Mouse (Mus musculus) limb, embryonic 11.5 days (tissue): ENCODE data around the gene Gm12185. TPM values are rescaled to one million over a fixed set of nuclear protein-coding genes. Genes with fewer than 3 reads are reported as not detected.

Source experiments
- ATAC-seq: fragments of 200-750 bp; cut with Nextera tagmentation; 2 replicates; pipeline ENCODE4 v1.8.0; 2017; ENCODE audit warnings: low read depth; ENCODE audit not compliant: insufficient number of reproducible peaks, low FRiP score, low TSS enrichment
- DNase-seq: peaks from one replicate; pipeline ENCODE4 v3.0.0-alpha.2; 2015; ENCODE audit warnings: low spot score
- H3K27ac ChIP-seq: fragments of 300-500 bp; sonication (generic); replicated peaks from 2 replicates; pipeline ENCODE4 v1.5.1; 2014; ENCODE audit warnings: low read depth, mild to moderate bottlenecking, low read length
- H3K27me3 ChIP-seq: fragments of 300-500 bp; sonication (generic); 2 replicates; pipeline ENCODE4 v1.6.1; 2014; ENCODE audit warnings: mild to moderate bottlenecking, low read length, mixed read lengths; ENCODE audit not compliant: control insufficient read depth, insufficient read depth
- H3K36me3 ChIP-seq: fragments of 300-500 bp; sonication (generic); 2 replicates; pipeline ENCODE4 v1.6.1; 2014; ENCODE audit warnings: mild to moderate bottlenecking, low read length, moderate library complexity, mixed read lengths; ENCODE audit not compliant: control insufficient read depth, insufficient read depth
- H3K4me1 ChIP-seq: fragments of 300-500 bp; sonication (generic); 2 replicates; pipeline ENCODE4 v1.6.1; 2014; ENCODE audit warnings: low read length, mixed read lengths; ENCODE audit not compliant: control insufficient read depth, insufficient read depth
- H3K4me2 ChIP-seq: fragments of 300-500 bp; sonication (generic); 2 replicates; pipeline ENCODE4 v1.6.1; 2014; ENCODE audit warnings: low read depth, mild to moderate bottlenecking, moderate library complexity; ENCODE audit not compliant: severe bottlenecking
- H3K4me3 ChIP-seq: fragments of 300-500 bp; sonication (generic); 2 replicates; pipeline ENCODE4 v1.5.1; 2014; ENCODE audit warnings: low read depth, low read length
- H3K9ac ChIP-seq: fragments of 300-500 bp; sonication (generic); 2 replicates; pipeline ENCODE4 v1.6.1; 2014; ENCODE audit warnings: mild to moderate bottlenecking, low read length
- H3K9me3 ChIP-seq: fragments of 300-500 bp; sonication (generic); 2 replicates; pipeline ENCODE4 v1.6.1; 2016; ENCODE audit warnings: low read length; ENCODE audit not compliant: control insufficient read depth
- WGBS: fragments of 180-500 bp; shearing (Covaris S2); extraction: QIAGEN DNeasy Blood & Tissue Kit; methylation state at CpG from one replicate; pipeline ENCODE4 v1.1.7; 2014; 5-methylcytosine and 5-hydroxymethylcytosine counted together
- polyA plus RNA-seq: library from polyadenylated mRNA; unstranded; fragments of >200 nt; fragmentation: Nextera tagmentation; extraction: Ambion mirVana; gene quantifications from 2 replicates; pipeline ENCODE4 v1.2.1, GENCODE M21; 2014

Gm12185 gene
- polyA plus RNA-seq, 1 experiment from 2014 or later, result not detected

- H3K27me3 ChIP-seq, result no peaks in the 10 kb centered on the region
- DNase-seq (peak; percentile 37), ATAC-seq (no peak; the same call in 1 of the 2 replicates)
- H3K4me1 ChIP-seq, result peaks cover 4% of the 10 kb centered on the region; the same call in 1 of the 2 replicates
- no peak overlapping the region for H3K27ac ChIP-seq
- H3K9ac ChIP-seq, result no peak overlapping the region; the same call in 1 of the 2 replicates
- 6% methylated on average over 17 of the region's 17 CpGs for WGBS
- no peaks in the 10 kb centered on the region for H3K9me3 ChIP-seq
- peak overlapping the region; percentile 61 for H3K4me2 ChIP-seq
- peak overlapping the region; percentile 17 for H3K4me3 ChIP-seq
- H3K36me3 ChIP-seq, result no peaks in the 10 kb centered on the region
Measured at GRCm38 (mm10) chr11:48871817-48872541, 120.0 kb downstream of the Gm12185 start.

- WGBS, result 1% methylated on average over 19 of the region's 19 CpGs
- Histone ChIP-seq H3K4me3 (peak within 1 kb of the TSS; percentile 17), H3K9ac (peak within 1 kb of the TSS; percentile 28), H3K4me2 (peak within 1 kb of the TSS; percentile 61), H3K36me3 (no peaks in the 10 kb centered on the region), H3K27ac (no peak within 1 kb of the TSS), H3K9me3 (no peaks in the 10 kb centered on the region), H3K4me1 (peaks cover 4% of the 10 kb centered on the region; the same call in 1 of the 2 replicates), H3K27me3 (no peaks in the 10 kb centered on the region)
- DNase-seq (peak; percentile 51), ATAC-seq (peak; percentile 55)
Measured at GRCm38 (mm10) chr11:48871201-48871772, 120.7 kb downstream of the Gm12185 start, which contains the start of gene Irgm1. TSS of gene Irgm1 (minus strand) at chr11:48871683.

GRCm38 (mm10) chr11:48870781-48871180 is 121.2 kb downstream of the Gm12185 start:
- no peak for DNase-seq
- Histone ChIP-seq H3K4me2 (peak overlapping the region; percentile 61), H3K4me1 (peaks cover 4% of the 10 kb centered on the region; the same call in 1 of the 2 replicates), H3K4me3 (peak overlapping the region; percentile 17), H3K9ac (peak overlapping the region; percentile 28), H3K27me3 (no peaks in the 10 kb centered on the region), H3K36me3 (no peaks in the 10 kb centered on the region), H3K27ac (no peak overlapping the region), H3K9me3 (no peaks in the 10 kb centered on the region)
- no peak for ATAC-seq
- WGBS, result 39% methylated on average over 7 of the region's 7 CpGs

GRCm38 (mm10) chr11:48869380-48870110 is 122.5 kb downstream of the Gm12185 start:
- Histone ChIP-seq H3K4me3 (no peak overlapping the region), H3K9me3 (no peaks in the 10 kb centered on the region), H3K9ac (no peak overlapping the region), H3K27ac (no peak overlapping the region), H3K4me1 (peaks cover 4% of the 10 kb centered on the region; the same call in 1 of the 2 replicates), H3K27me3 (no peaks in the 10 kb centered on the region), H3K4me2 (no peak overlapping the region), H3K36me3 (no peaks in the 10 kb centered on the region)
- 79% methylated on average over 7 of the region's 7 CpGs for WGBS
- DNase-seq (no peak), ATAC-seq (no peak)

- no peak overlapping the region for H3K4me3 ChIP-seq
- H3K9ac ChIP-seq, result no peak overlapping the region
- no peak overlapping the region for H3K4me2 ChIP-seq
- H3K27me3 ChIP-seq, result no peaks in the 10 kb centered on the region
- WGBS, result 92% methylated on average over 9 of the region's 9 CpGs
- H3K36me3 ChIP-seq, result no peaks in the 10 kb centered on the region
- H3K9me3 ChIP-seq, result no peaks in the 10 kb centered on the region
- DNase-seq (no peak), ATAC-seq (no peak)
- H3K27ac ChIP-seq, result no peak overlapping the region
- H3K4me1 ChIP-seq, result no peaks in the 10 kb centered on the region
Measured at GRCm38 (mm10) chr11:48866481-48866880, 125.5 kb downstream of the Gm12185 start.

- no peak overlapping the region for H3K27ac ChIP-seq
- no peak overlapping the region for H3K4me2 ChIP-seq
- 0 out of 2 replicates have a peak, but pooled peaks cover 2% of the 10 kb centered on the region for H3K27me3 ChIP-seq
- no peak for DNase-seq
- no peak overlapping the region for H3K9ac ChIP-seq
- WGBS, result 85% methylated on average over 3 of the region's 3 CpGs
- H3K4me1 ChIP-seq, result no peaks in the 10 kb centered on the region
- H3K36me3 ChIP-seq, result no peaks in the 10 kb centered on the region
- no peaks in the 10 kb centered on the region for H3K9me3 ChIP-seq
- H3K4me3 ChIP-seq, result no peak overlapping the region
- no peak for ATAC-seq
Measured at GRCm38 (mm10) chr11:48863808-48864207, 128.2 kb downstream of the Gm12185 start.

- ATAC-seq (no peak), DNase-seq (no peak)
- Histone ChIP-seq H3K4me1 (0 out of 2 replicates have a peak, but pooled peaks cover 3% of the 10 kb centered on the region), H3K36me3 (no peaks in the 10 kb centered on the region), H3K4me3 (no peak overlapping the region), H3K9ac (no peak overlapping the region), H3K9me3 (no peaks in the 10 kb centered on the region), H3K4me2 (no peak overlapping the region), H3K27me3 (0 out of 2 replicates have a peak, but pooled peaks cover 6% of the 10 kb centered on the region), H3K27ac (no peak overlapping the region)
- 87% methylated on average over 1 of the region's 1 CpGs for WGBS
Measured at GRCm38 (mm10) chr11:48862784-48863319, 129.2 kb downstream of the Gm12185 start.

- Histone ChIP-seq H3K9me3 (no peaks in the 10 kb centered on the region), H3K27ac (no peak overlapping the region), H3K36me3 (no peaks in the 10 kb centered on the region), H3K4me1 (0 out of 2 replicates have a peak, but pooled peaks cover 3% of the 10 kb centered on the region), H3K4me2 (no peak overlapping the region), H3K27me3 (0 out of 2 replicates have a peak, but pooled peaks cover 6% of the 10 kb centered on the region), H3K9ac (no peak overlapping the region), H3K4me3 (no peak overlapping the region)
- DNase-seq (peak; percentile 65), ATAC-seq (no peak)
- 1% methylated on average over 6 of the region's 6 CpGs for WGBS
Measured at GRCm38 (mm10) chr11:48859014-48859413, 133.0 kb downstream of the Gm12185 start.
